Mouse (Mus musculus): ENCODE measurements at regions not wholly inside any gene's neighbourhood (a gene's known extent, or its start where the extent isn't known, plus 50 kb on each side); places are given as distances from the start of the nearest gene placed in this dataset.

- Histone ChIP-seq H3K27ac (ENCODE audit: low read depth, low read length) (no peak overlapping the region), H3K27me3 (replicated peaks; ENCODE audit: control insufficient read depth, insufficient read depth, low read length) (no peaks in the 10 kb centered on the region), H3K4me3 (ENCODE audit: low read depth, low read length) (no peak overlapping the region), H3K9ac (ENCODE audit: low read length) (no peak overlapping the region), H3K4me1 (ENCODE audit: control insufficient read depth, insufficient read depth, low read length) (0 out of 2 replicates have a peak, but pooled peaks cover 4% of the 10 kb centered on the region), H3K36me3 (ENCODE audit: control insufficient read depth, insufficient read depth, low read length) (no peaks in the 10 kb centered on the region), H3K4me2 (ENCODE audit: low read length) (no peak overlapping the region), H3K9me3 (replicated peaks; ENCODE audit: control insufficient read depth, low read length) (no peaks in the 10 kb centered on the region)
- WGBS: 78% methylated on average over 2 of the region's 2 CpGs
- ATAC-seq (0 out of 2 replicates have a peak, but pooled peaks have one; percentile 12), DNase-seq (ENCODE audit: low spot score) (no peak)
Observed at GRCm38 (mm10) chr12:117412779-117413505, 103.3 kb upstream of the Rapgef5 start.

GRCm38 (mm10) chr12:117414020-117414419 lies 102.3 kb upstream of the Rapgef5 start:
- H3K27me3 ChIP-seq (replicated peaks; ENCODE audit: control insufficient read depth, insufficient read depth, low read length): no peaks in the 10 kb centered on the region
- 0 out of 2 replicates have a peak, but pooled peaks cover 4% of the 10 kb centered on the region for H3K4me1 ChIP-seq (ENCODE audit: control insufficient read depth, insufficient read depth, low read length)
- WGBS: 90% methylated on average over 2 of the region's 2 CpGs
- no peaks in the 10 kb centered on the region for H3K36me3 ChIP-seq (ENCODE audit: control insufficient read depth, insufficient read depth, low read length)
- H3K9ac ChIP-seq (ENCODE audit: low read length): no peak overlapping the region
- DNase-seq (ENCODE audit: low spot score): no peak
- H3K9me3 ChIP-seq (replicated peaks; ENCODE audit: control insufficient read depth, low read length): no peaks in the 10 kb centered on the region
- H3K27ac ChIP-seq (ENCODE audit: low read depth, low read length): no peak overlapping the region
- no peak for ATAC-seq
- no peak overlapping the region for H3K4me3 ChIP-seq (ENCODE audit: low read depth, low read length)
- no peak overlapping the region for H3K4me2 ChIP-seq (ENCODE audit: low read length)

DNA sequence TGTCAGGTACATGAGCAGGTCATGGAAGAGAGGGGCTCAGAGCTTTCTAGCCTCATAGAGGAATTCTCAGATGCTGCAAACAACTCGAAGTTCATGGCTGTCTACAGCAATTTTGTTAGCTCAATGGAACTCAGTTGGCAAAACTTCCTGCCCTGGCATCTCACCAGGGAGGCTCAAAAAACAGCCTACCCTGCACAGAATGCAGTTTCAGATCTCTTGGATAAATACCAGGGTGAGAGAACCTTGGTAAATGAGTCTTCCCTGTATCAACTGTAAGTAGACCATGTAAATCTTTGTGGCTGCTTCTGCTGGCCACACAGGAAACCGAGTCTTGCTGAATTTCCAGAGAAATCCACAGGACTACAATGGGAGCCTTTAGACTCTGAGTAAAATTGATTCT lies 101.1 kb upstream of the Rapgef5 start:
- H3K4me1 ChIP-seq (ENCODE audit: control insufficient read depth, insufficient read depth, low read length): 0 out of 2 replicates have a peak, but pooled peaks cover 4% of the 10 kb centered on the region
- no peak overlapping the region for H3K4me3 ChIP-seq (ENCODE audit: low read depth, low read length)
- H3K36me3 ChIP-seq (ENCODE audit: control insufficient read depth, insufficient read depth, low read length): no peaks in the 10 kb centered on the region
- no peaks in the 10 kb centered on the region for H3K27me3 ChIP-seq (replicated peaks; ENCODE audit: control insufficient read depth, insufficient read depth, low read length)
- no peak for ATAC-seq
- H3K9me3 ChIP-seq (replicated peaks; ENCODE audit: control insufficient read depth, low read length): no peaks in the 10 kb centered on the region
- no peak overlapping the region for H3K9ac ChIP-seq (ENCODE audit: low read length)
- no peak overlapping the region for H3K27ac ChIP-seq (ENCODE audit: low read depth, low read length)
- WGBS: 77% methylated on average over 2 of the region's 2 CpGs
- no peak overlapping the region for H3K4me2 ChIP-seq (ENCODE audit: low read length)
- no peak for DNase-seq (ENCODE audit: low spot score)

- WGBS: 94% methylated on average over 4 of the region's 4 CpGs
- H3K4me1 ChIP-seq (ENCODE audit: control insufficient read depth, insufficient read depth, low read length): no peaks in the 10 kb centered on the region
- no peaks in the 10 kb centered on the region for H3K9me3 ChIP-seq (replicated peaks; ENCODE audit: control insufficient read depth, low read length)
- no peaks in the 10 kb centered on the region for H3K36me3 ChIP-seq (ENCODE audit: control insufficient read depth, insufficient read depth, low read length)
- H3K27me3 ChIP-seq (replicated peaks; ENCODE audit: control insufficient read depth, insufficient read depth, low read length): no peaks in the 10 kb centered on the region
- no peak overlapping the region for H3K27ac ChIP-seq (ENCODE audit: low read depth, low read length)
- no peak overlapping the region for H3K4me3 ChIP-seq (ENCODE audit: low read depth, low read length)
- DNase-seq (ENCODE audit: low spot score) (no peak), ATAC-seq (no peak)
- H3K4me2 ChIP-seq (ENCODE audit: low read length): no peak overlapping the region
- H3K9ac ChIP-seq (ENCODE audit: low read length): no peak overlapping the region
Observed at GRCm38 (mm10) chr12:117417991-117418390, 98.3 kb upstream of the Rapgef5 start.

GRCm38 (mm10) chr12:117422315-117422978 lies 93.8 kb upstream of the Rapgef5 start:
- Histone ChIP-seq H3K9me3 (replicated peaks; ENCODE audit: control insufficient read depth, low read length) (no peaks in the 10 kb centered on the region), H3K9ac (ENCODE audit: low read length) (no peak overlapping the region), H3K27ac (ENCODE audit: low read depth, low read length) (no peak overlapping the region), H3K4me1 (ENCODE audit: control insufficient read depth, insufficient read depth, low read length) (no peaks in the 10 kb centered on the region), H3K4me3 (ENCODE audit: low read depth, low read length) (no peak overlapping the region), H3K4me2 (ENCODE audit: low read length) (no peak overlapping the region), H3K27me3 (replicated peaks; ENCODE audit: control insufficient read depth, insufficient read depth, low read length) (no peaks in the 10 kb centered on the region), H3K36me3 (ENCODE audit: control insufficient read depth, insufficient read depth, low read length) (no peaks in the 10 kb centered on the region)
- WGBS: 89% methylated on average over 7 of the region's 7 CpGs
- no peak for ATAC-seq
- no peak for DNase-seq (ENCODE audit: low spot score)

DNA sequence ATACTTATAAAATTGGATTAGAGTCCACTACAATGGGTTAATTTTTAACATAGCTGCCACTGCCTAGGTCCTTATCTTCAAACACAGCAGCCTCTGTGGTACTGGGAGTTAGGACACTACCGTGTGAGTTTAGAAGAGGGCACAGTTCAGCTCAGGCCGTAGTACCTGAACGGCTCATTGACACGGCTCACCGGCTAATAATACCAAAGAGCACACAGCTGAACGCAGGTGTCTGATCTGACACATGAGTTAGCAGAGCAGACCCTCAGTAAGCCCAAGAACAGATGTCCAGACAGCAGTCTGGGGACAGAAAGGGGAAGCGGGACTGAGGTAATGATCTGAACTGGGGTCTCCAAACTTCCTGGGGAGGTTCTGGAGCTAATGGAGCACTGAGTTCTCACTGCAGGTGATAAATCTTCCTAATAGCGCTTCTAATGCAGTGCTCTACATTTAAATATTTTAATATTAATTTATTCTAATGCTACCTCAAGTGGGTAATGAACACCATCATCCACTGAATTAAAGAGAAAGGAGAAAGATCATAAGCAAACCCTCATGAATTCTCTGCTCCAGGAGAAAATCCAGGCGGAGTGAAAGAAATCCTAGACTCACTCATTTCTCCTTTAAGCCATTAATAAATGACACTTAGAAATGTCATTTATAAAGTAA lies 90.8 kb upstream of the Rapgef5 start:
- H3K9me3 ChIP-seq (replicated peaks; ENCODE audit: control insufficient read depth, low read length): no peaks in the 10 kb centered on the region
- no peak overlapping the region for H3K9ac ChIP-seq (ENCODE audit: low read length)
- H3K27me3 ChIP-seq (replicated peaks; ENCODE audit: control insufficient read depth, insufficient read depth, low read length): no peaks in the 10 kb centered on the region
- no peaks in the 10 kb centered on the region for H3K36me3 ChIP-seq (ENCODE audit: control insufficient read depth, insufficient read depth, low read length)
- no peaks in the 10 kb centered on the region for H3K4me1 ChIP-seq (ENCODE audit: control insufficient read depth, insufficient read depth, low read length)
- WGBS: 75% methylated on average over 9 of the region's 9 CpGs
- H3K27ac ChIP-seq (ENCODE audit: low read depth, low read length): no peak overlapping the region
- H3K4me2 ChIP-seq (ENCODE audit: low read length): no peak overlapping the region
- DNase-seq (ENCODE audit: low spot score): peak; percentile 22
- no peak overlapping the region for H3K4me3 ChIP-seq (ENCODE audit: low read depth, low read length)
- ATAC-seq: no peak

DNA sequence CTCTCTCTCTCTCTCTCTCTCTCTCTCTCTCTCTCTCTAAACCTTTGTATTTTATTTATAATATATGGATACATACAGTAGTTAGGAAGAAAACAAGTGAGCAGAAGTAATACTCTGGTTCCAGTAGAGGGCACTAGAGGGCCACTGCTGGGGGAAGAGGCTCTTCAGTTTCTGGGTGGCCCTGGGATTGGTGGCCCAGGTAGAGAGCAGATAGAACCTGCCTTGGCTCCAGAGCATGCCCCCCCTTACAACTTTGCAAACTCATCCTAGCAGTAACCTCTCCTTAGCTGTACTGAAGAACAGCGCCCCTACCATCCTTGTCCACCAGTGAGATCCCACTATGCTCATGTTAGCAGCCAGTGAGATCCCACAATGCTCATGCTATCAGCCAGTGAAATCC lies 88.8 kb upstream of the Rapgef5 start:
- no peak overlapping the region for H3K4me3 ChIP-seq (ENCODE audit: low read depth, low read length)
- H3K9me3 ChIP-seq (replicated peaks; ENCODE audit: control insufficient read depth, low read length): no peaks in the 10 kb centered on the region
- H3K4me2 ChIP-seq (ENCODE audit: low read length): no peak overlapping the region
- H3K27me3 ChIP-seq (replicated peaks; ENCODE audit: control insufficient read depth, insufficient read depth, low read length): no peaks in the 10 kb centered on the region
- no peaks in the 10 kb centered on the region for H3K4me1 ChIP-seq (ENCODE audit: control insufficient read depth, insufficient read depth, low read length)
- no peak overlapping the region for H3K27ac ChIP-seq (ENCODE audit: low read depth, low read length)
- 29% methylated on average over 1 of the region's 1 CpGs for WGBS
- H3K9ac ChIP-seq (ENCODE audit: low read length): no peak overlapping the region
- ATAC-seq (peak; percentile 66; the same call in 1 of the 2 replicates), DNase-seq (ENCODE audit: low spot score) (peak; percentile 75)
- H3K36me3 ChIP-seq (ENCODE audit: control insufficient read depth, insufficient read depth, low read length): no peaks in the 10 kb centered on the region

DNA sequence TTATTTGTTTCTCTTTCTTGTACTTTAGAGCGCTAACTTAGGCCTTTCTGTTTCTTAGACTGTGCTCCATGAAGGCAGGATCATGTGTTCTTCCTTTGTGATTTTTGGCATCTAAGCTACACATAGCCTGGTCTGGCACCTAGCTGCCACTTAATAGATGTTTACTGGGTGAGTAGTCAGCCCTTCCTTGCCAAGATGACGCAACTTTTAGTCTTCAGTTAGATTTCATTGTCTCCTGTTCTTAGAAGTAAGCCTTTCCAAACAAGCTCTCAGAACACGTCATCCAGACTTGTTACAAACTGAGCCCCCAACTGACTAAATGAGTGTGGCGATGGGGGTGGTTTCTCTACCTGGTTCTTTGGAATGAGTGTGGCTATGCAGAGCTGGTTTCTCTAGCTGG lies 85.4 kb upstream of the Rapgef5 start:
- no peak for DNase-seq (ENCODE audit: low spot score)
- no peaks in the 10 kb centered on the region for H3K27me3 ChIP-seq (replicated peaks; ENCODE audit: control insufficient read depth, insufficient read depth, low read length)
- no peaks in the 10 kb centered on the region for H3K36me3 ChIP-seq (ENCODE audit: control insufficient read depth, insufficient read depth, low read length)
- ATAC-seq: no peak
- H3K9ac ChIP-seq (ENCODE audit: low read length): no peak overlapping the region
- H3K4me1 ChIP-seq (ENCODE audit: control insufficient read depth, insufficient read depth, low read length): no peaks in the 10 kb centered on the region
- WGBS: 79% methylated on average over 4 of the region's 4 CpGs
- H3K4me3 ChIP-seq (ENCODE audit: low read depth, low read length): no peak overlapping the region
- H3K4me2 ChIP-seq (ENCODE audit: low read length): no peak overlapping the region
- no peak overlapping the region for H3K27ac ChIP-seq (ENCODE audit: low read depth, low read length)
- H3K9me3 ChIP-seq (replicated peaks; ENCODE audit: control insufficient read depth, low read length): no peaks in the 10 kb centered on the region

DNA sequence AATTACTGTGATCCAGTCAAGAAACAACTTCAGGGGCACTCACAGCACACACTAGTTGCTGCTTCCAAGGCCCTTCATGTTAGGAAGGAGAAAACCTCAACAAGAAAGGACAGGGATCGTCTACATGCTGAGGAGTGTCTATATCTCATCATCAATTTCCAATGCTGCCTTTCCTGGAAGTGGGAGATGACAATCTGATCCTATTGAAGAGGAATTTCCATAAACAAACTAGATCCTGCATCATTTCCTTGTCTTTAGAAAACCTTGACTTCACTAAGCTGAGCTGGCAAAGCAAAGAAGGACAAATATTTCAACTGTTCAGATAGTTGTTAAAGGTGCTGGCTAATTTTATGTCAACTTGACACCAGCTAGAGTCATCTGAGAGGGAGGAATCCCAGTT lies 83.5 kb upstream of the Rapgef5 start:
- 74% methylated on average over 1 of the region's 1 CpGs for WGBS
- H3K27ac ChIP-seq (ENCODE audit: low read depth, low read length): no peak overlapping the region
- H3K27me3 ChIP-seq (replicated peaks; ENCODE audit: control insufficient read depth, insufficient read depth, low read length): no peaks in the 10 kb centered on the region
- H3K4me2 ChIP-seq (ENCODE audit: low read length): no peak overlapping the region
- DNase-seq (ENCODE audit: low spot score) (no peak), ATAC-seq (no peak)
- no peak overlapping the region for H3K9ac ChIP-seq (ENCODE audit: low read length)
- H3K9me3 ChIP-seq (replicated peaks; ENCODE audit: control insufficient read depth, low read length): no peaks in the 10 kb centered on the region
- H3K4me3 ChIP-seq (ENCODE audit: low read depth, low read length): no peak overlapping the region
- no peaks in the 10 kb centered on the region for H3K4me1 ChIP-seq (ENCODE audit: control insufficient read depth, insufficient read depth, low read length)
- H3K36me3 ChIP-seq (ENCODE audit: control insufficient read depth, insufficient read depth, low read length): no peaks in the 10 kb centered on the region

All from forebrain, embryonic 14.5 days (tissue).